Mouse (Mus musculus) liver, adult 2 months (tissue): ENCODE measurements around the gene Neurl1b. TPM values are rescaled to one million over a fixed set of nuclear protein-coding genes. Genes with fewer than 3 reads are reported as not detected.

Experiments used
- DNase-seq: peaks from one replicate; pipeline ENCODE4 v3.0.0-alpha.2; 2011; ENCODE audit warnings: low read depth, low spot score; ENCODE audit errors: extremely low read depth
- H3K27ac ChIP-seq: fragments of 200-500 bp; replicated peaks from 2 replicates; pipeline ENCODE4 v1.5.1; 2012; ENCODE audit warnings: low read depth, mild to moderate bottlenecking, control low read depth, inconsistent platforms, low read length; ENCODE audit not compliant: insufficient read depth
- H3K27me3 ChIP-seq: fragments of 200-500 bp; 2 replicates; pipeline ENCODE4 v1.6.1; 2012; ENCODE audit warnings: mild to moderate bottlenecking, moderate library complexity, low read length, inconsistent platforms; ENCODE audit not compliant: control insufficient read depth, insufficient read depth
- H3K36me3 ChIP-seq: fragments of 200-500 bp; 2 replicates; pipeline ENCODE4 v1.6.1; 2012; ENCODE audit warnings: low read length, inconsistent platforms; ENCODE audit not compliant: control insufficient read depth, insufficient read depth
- H3K4me1 ChIP-seq: fragments of 200-500 bp; 2 replicates; pipeline ENCODE4 v1.6.1; 2011; ENCODE audit warnings: low read length; ENCODE audit not compliant: control insufficient read depth, insufficient read depth
- H3K4me3 ChIP-seq: fragments of 200-500 bp; 2 replicates; pipeline ENCODE4 v1.5.1; 2011; ENCODE audit warnings: low read depth, mild to moderate bottlenecking, control low read depth, low read length, moderate library complexity; ENCODE audit not compliant: insufficient read depth
- H3K79me2 ChIP-seq: fragments of 200-500 bp; 2 replicates; pipeline ENCODE4 v1.6.1; 2012; ENCODE audit warnings: inconsistent platforms, mild to moderate bottlenecking, low read length, moderate library complexity; ENCODE audit not compliant: control insufficient read depth, insufficient read depth
- H3K9ac ChIP-seq: fragments of 200-500 bp; 2 replicates; pipeline ENCODE4 v1.6.1; 2012; ENCODE audit warnings: low read depth, mild to moderate bottlenecking, control low read depth, inconsistent platforms, low read length
- CTCF ChIP-seq: fragments of 200-500 bp; IDR thresholded peaks from 2 replicates; pipeline ENCODE4 v1.5.1; 2011; ENCODE audit warnings: low read depth, low read length, control low read depth
- POLR2A ChIP-seq: fragments of 200-500 bp; IDR thresholded peaks from 2 replicates; pipeline ENCODE4 v1.6.1; 2011; ENCODE audit warnings: low read length, control low read depth; ENCODE audit not compliant: insufficient read depth; ENCODE audit errors: extremely low read depth
- WGBS: fragments of 180-500 bp; shearing (Covaris S2); methylation state at CpG from one replicate; pipeline ENCODE4 v1.1.7; 2018; 5-methylcytosine and 5-hydroxymethylcytosine counted together
- polyA plus RNA-seq: library from polyadenylated mRNA; depleted of rRNA; stranded (reverse); fragments of >200 nt; gene quantifications from 2 replicates; pipeline ENCODE4 v1.2.3, GENCODE M21; 2012
- total RNA-seq: library from RNA; depleted of rRNA; stranded (reverse); fragments of >200 nt; gene quantifications from 2 replicates; pipeline ENCODE4 v1.2.3, GENCODE M21; 2014

Neurl1b gene
- total and polyA plus RNA-seq, 2 experiments, result 0.46 to 0.57 TPM

GRCm38 (mm10) chr17:26487266-26487665 is 72.6 kb downstream of the Neurl1b start:
- TF ChIP-seq CTCF (no peak), POLR2A (no peak)
- no peak overlapping the region for H3K27ac ChIP-seq
- 65% methylated on average over 5 of the region's 5 CpGs for WGBS
- peak; percentile 25 for DNase-seq
- H3K4me1 ChIP-seq, result no peaks in the 10 kb centered on the region
- H3K4me3 ChIP-seq, result no peak overlapping the region
- no peaks in the 10 kb centered on the region for H3K79me2 ChIP-seq
- H3K36me3 ChIP-seq, result no peaks in the 10 kb centered on the region
- H3K9ac ChIP-seq, result no peak overlapping the region
- H3K27me3 ChIP-seq, result no peaks in the 10 kb centered on the region

- 96% methylated on average over 4 of the region's 4 CpGs for WGBS
- no peaks in the 10 kb centered on the region for H3K36me3 ChIP-seq
- no peak overlapping the region for H3K27ac ChIP-seq
- no peak overlapping the region for H3K9ac ChIP-seq
- no peak overlapping the region for H3K4me3 ChIP-seq
- TF ChIP-seq POLR2A (no peak), CTCF (no peak)
- H3K79me2 ChIP-seq, result no peaks in the 10 kb centered on the region
- no peak for DNase-seq
- H3K27me3 ChIP-seq, result no peaks in the 10 kb centered on the region
- no peaks in the 10 kb centered on the region for H3K4me1 ChIP-seq
Observed at GRCm38 (mm10) chr17:26487917-26488316, 73.3 kb downstream of the Neurl1b start.

- H3K79me2 ChIP-seq, result no peaks in the 10 kb centered on the region
- H3K36me3 ChIP-seq, result no peaks in the 10 kb centered on the region
- H3K27me3 ChIP-seq, result no peaks in the 10 kb centered on the region
- TF ChIP-seq POLR2A (no peak), CTCF (no peak)
- peak; percentile 28 for DNase-seq
- peak overlapping the region; percentile 34; the same call in 1 of the 2 replicates for H3K27ac ChIP-seq
- no peak overlapping the region for H3K4me3 ChIP-seq
- 82% methylated on average over 8 of the region's 8 CpGs for whole genome bisulfite sequencing
- H3K9ac ChIP-seq, result no peak overlapping the region
- H3K4me1 ChIP-seq, result no peaks in the 10 kb centered on the region
Observed at GRCm38 (mm10) chr17:26488711-26489403, 74.2 kb downstream of the Neurl1b start.

DNA sequence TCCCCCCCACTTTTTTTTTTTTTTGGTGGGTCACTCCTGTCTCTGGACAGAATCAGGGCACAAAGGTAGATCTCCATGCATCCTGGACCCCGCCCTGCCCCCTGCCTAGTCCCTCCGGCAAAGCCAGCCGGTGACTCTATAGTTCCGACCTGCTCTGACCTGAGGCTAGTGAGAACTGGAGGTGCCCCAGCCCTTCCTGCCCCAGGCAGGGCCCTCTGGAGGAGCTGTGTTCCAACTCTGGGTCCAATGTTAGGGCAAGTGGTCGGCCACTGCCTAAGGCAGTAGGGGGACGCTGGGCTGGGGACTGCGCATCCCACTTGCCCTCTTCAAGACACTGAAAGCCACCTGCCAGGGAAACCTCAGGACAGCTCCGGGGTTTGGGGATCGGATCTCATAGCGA is 75.4 kb downstream of the Neurl1b start:
- H3K27ac ChIP-seq, result no peak overlapping the region
- 97% methylated on average over 10 of the region's 10 CpGs for WGBS
- H3K79me2 ChIP-seq, result no peaks in the 10 kb centered on the region
- no peaks in the 10 kb centered on the region for H3K27me3 ChIP-seq
- no peaks in the 10 kb centered on the region for H3K4me1 ChIP-seq
- H3K9ac ChIP-seq, result no peak overlapping the region
- no peaks in the 10 kb centered on the region for H3K36me3 ChIP-seq
- no peak for DNase-seq
- TF ChIP-seq POLR2A (no peak), CTCF (no peak)
- H3K4me3 ChIP-seq, result no peak overlapping the region

DNA sequence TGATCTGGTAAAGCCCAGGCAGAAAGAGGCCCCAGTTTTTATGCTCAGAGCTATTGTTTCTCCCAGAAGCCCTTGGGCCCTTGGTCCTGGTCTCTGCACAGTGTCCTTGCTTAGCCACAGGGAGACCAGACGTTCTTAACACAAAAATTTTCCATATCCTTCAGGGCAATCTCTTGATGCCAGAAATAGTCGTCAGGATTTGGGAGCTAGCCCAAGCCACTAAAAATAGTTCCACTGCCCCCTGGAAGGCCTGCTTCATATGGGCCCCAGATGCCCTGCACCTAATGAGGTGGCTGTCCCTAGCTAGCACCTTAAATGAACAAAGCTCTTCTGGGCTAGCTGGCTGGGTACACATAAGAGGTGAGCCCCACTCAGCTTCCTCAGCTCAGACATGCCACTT is 76.3 kb downstream of the Neurl1b start:
- Histone ChIP-seq H3K36me3 (no peaks in the 10 kb centered on the region), H3K9ac (no peak overlapping the region), H3K4me3 (no peak overlapping the region), H3K79me2 (no peaks in the 10 kb centered on the region), H3K4me1 (no peaks in the 10 kb centered on the region), H3K27ac (no peak overlapping the region), H3K27me3 (no peaks in the 10 kb centered on the region)
- 83% methylated on average over 2 of the region's 2 CpGs for WGBS
- DNase-seq, result no peak
- no peak for TF ChIP-seq CTCF
- no peak for TF ChIP-seq POLR2A

- Histone ChIP-seq H3K27me3 (no peaks in the 10 kb centered on the region), H3K4me1 (peaks cover 1% of the 10 kb centered on the region; the same call in 1 of the 2 replicates), H3K79me2 (no peaks in the 10 kb centered on the region), H3K36me3 (no peaks in the 10 kb centered on the region), H3K27ac (no peak overlapping the region), H3K4me3 (no peak overlapping the region), H3K9ac (no peak overlapping the region)
- 95% methylated on average over 3 of the region's 3 CpGs for WGBS
- DNase-seq, result no peak
- no peak for TF ChIP-seq POLR2A
Observed at GRCm38 (mm10) chr17:26492246-26492645, 77.6 kb downstream of the Neurl1b start.
